Mouse (Mus musculus): ENCODE data around the gene Rad9a.

DNA sequence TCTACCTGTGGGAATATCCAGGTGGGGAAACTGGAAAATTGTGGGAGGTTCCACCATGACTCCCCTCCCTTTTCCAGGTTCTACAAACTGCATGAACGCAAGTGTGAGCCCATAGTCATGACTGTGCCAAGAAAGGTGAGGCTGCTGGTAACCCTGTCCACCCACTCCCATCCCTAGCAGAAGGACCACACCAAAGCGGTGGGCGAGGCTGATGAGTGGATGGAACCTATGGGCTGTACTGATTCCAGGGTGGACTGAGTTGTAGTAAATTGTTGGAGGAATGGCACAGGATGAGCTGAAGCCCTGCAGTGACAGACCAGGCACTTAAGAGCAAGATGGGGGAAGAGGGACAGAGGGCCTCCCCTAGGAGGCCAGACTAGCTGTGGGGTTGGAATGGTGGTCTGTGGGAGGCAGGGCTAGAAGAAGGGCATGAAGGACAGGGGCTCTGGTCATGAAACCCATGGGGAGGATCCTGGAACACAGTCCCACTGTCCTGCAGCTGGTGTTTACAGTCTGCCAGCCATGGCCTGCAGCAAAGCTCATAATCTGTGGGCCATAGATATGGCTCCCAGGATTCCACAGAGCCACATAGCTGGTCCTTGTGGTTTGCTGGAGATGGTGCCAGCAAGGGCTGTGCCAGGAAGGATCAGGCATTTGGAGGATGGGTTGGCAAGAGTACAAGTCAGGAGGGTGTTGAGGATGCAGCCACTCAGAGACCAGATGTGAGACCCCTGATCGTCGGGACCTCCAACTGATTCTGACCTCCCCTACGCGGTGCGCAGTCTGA is 48.8 kb downstream of the Rad9a start:
- no peak for TF ChIP-seq EP300 (optimal IDR thresholded peaks at IDR 0.05)
- TF ChIP-seq CTCF (IDR thresholded peaks at IDR 0.05; ENCODE audit: low read depth) = no peak

Measured in stomach, postnatal 0 days (tissue).